Mouse (Mus musculus) layer of hippocampus, adult 9-10 months (tissue): ENCODE data around the gene Tlnrd1.

ENCODE experiments used
- DNase-seq: peaks from one replicate; pipeline ENCODE4 v3.0.0; 2022; ENCODE audit warnings: low spot score

Tlnrd1 gene

DNA sequence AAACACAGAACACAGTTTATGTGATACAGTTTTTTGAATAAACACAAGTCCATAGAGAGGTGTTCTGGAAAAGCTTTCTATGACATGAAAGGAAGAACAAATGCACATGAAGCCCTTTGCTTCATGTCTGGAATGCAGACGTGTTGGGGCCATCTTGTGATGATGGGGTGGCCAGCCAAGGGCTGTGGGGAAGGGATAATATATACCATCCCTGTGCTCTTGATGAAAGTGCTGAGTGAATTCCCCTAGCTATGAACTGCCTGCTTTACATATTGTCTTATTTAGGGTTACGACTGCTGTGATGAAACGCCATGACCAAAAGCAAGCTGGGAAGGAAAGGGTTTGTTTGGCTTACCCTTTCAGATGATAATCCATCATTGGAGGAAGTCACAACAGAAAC is 39.3 kb downstream of the Tlnrd1 start:
- no peak for DNase-seq

DNA sequence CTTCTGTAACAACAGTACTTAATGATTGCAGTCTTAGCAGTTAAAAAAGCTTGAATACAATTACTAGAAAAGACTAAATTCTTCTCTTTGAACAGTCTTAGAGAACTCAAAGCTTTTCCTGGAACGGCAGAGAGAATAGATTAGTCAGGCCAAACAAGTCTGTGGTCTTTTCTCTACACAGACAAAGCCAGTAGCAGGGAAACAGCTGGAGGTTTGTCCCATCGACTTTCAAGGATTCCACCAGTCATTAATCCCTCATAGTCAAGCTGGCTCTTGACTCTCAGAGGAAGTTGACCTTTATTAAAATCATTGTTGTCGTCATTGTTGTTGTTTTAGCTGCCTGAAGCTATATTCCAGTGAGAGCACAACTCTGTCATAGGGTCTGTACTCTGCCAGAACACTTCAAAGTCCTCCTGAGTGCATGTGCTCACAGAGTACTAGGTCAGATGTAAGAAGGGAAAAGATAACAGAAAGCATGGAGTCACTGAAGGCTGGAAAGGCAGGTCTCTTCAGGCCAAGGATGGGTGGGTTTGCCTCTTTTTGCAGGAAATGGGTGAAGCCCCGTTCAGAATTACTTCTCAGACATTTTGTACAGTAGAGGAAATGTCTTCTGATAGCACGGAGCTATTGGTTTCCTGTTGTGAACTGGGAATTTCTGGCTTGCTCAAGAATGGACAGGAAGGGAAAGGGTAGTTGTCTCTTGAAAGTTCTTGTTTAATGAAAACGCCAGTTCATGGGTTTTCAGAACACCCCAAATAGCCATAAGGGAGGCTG is 41.4 kb downstream of the Tlnrd1 start:
- DNase-seq = no peak

- DNase-seq = no peak
These were observed 44.0 kb downstream of the Tlnrd1 start for GRCm38 (mm10) chr7:83840076-83840475.

DNA sequence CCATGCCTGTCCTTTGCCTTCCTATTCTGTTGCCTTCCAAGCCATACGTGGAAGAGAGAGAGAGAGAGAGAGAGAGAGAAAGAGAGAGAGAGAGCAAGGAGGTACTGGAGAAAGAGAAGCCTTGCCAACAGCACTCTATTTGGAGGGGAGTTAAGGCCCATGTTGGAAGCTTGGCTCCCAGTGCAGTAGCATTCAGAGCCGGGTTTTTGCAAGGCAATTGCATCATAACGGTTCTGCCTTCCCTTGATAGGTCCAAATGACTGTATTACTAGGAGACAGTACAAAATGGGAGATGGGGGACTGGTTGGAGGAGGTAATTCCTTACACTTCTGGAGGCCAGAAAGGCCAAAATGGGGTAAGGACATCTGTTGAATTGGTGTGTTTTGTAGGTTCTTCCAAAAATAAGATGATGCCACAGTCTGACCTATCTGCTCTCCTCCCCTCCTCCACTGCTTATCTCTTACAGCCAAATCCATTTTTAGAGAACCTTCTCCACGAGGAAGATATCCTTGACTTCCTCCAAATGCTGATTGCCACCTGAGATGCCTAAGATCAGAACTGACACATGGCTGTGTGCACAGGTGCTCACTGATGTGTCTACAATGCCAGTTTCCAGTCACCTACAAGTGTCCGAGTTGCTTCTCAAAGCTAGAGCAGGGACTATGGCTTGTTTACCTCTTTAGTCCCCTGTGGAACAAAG is 45.4 kb downstream of the Tlnrd1 start:
- no peak for DNase-seq
